Mouse (Mus musculus): ENCODE measurements around the gene Atrnl1.

GRCm38 (mm10) chr19:58123620-58124019, 512.8 kb downstream of the Atrnl1 start:
- TF ChIP-seq POLR2A (IDR thresholded peaks at IDR 0.05; ENCODE audit: low read depth, low read length) (no peak), CTCF (IDR thresholded peaks at IDR 0.05; ENCODE audit: extremely low read depth, insufficient read depth, insufficient read length, insufficient replicate concordance) (no peak)
